Mouse (Mus musculus) embryo, embryonic 11 days (tissue): Measurements from ENCODE around the gene Mpped2.
A peak's percentile ranks its signal among the peaks of the same experiment; 100 is the strongest.

Experiments used
- DNase-seq: peaks from one replicate; pipeline ENCODE4 v3.0.0-alpha.2; 2015

Mpped2 gene

GRCm38 (mm10) chr2:106692783-106693701, at the start of gene Mpped2:
TSS of gene Mpped2 (plus strand) at chr2:106693269.
- DNase-seq = peak; percentile 89

GRCm38 (mm10) chr2:106644782-106645181, 48.3 kb upstream of the Mpped2 start:
- no peak for DNase-seq

- DNase-seq = peak; percentile 92
These were observed 43.1 kb upstream of the Mpped2 start for GRCm38 (mm10) chr2:106649686-106650570.

- DNase-seq = no peak
These were observed 40.9 kb upstream of the Mpped2 start for GRCm38 (mm10) chr2:106652151-106652550.

GRCm38 (mm10) chr2:106652741-106653140, 40.3 kb upstream of the Mpped2 start:
- no peak for DNase-seq

- DNase-seq = no peak
These were observed 39.8 kb upstream of the Mpped2 start for GRCm38 (mm10) chr2:106653261-106653660.

- DNase-seq = no peak
These were observed 37.8 kb upstream of the Mpped2 start for GRCm38 (mm10) chr2:106655271-106655670.

GRCm38 (mm10) chr2:106665271-106665670, 27.8 kb upstream of the Mpped2 start:
- DNase-seq = peak; percentile 36

- DNase-seq = no peak
These were observed 18.8 kb upstream of the Mpped2 start for GRCm38 (mm10) chr2:106674319-106674718.

- DNase-seq = no peak
These were observed 15.6 kb upstream of the Mpped2 start for GRCm38 (mm10) chr2:106677449-106677848.

GRCm38 (mm10) chr2:106679720-106680455, 13.2 kb upstream of the Mpped2 start:
- no peak for DNase-seq

- peak; percentile 30 for DNase-seq
These were observed 9.8 kb upstream of the Mpped2 start for GRCm38 (mm10) chr2:106683185-106683831.

GRCm38 (mm10) chr2:106683832-106684231, 9.2 kb upstream of the Mpped2 start:
- DNase-seq = no peak

- no peak for DNase-seq
These were observed 1.2 kb upstream of the Mpped2 start for GRCm38 (mm10) chr2:106691753-106692363.

GRCm38 (mm10) chr2:106692405-106692782, 675 bp upstream of the Mpped2 start:
- DNase-seq = peak; percentile 55

- peak; percentile 85 for DNase-seq
These were observed 865 bp downstream of the Mpped2 start for GRCm38 (mm10) chr2:106693702-106694566.

- no peak for DNase-seq
These were observed 1.5 kb downstream of the Mpped2 start for GRCm38 (mm10) chr2:106694567-106694885.

GRCm38 (mm10) chr2:106694886-106695733, 2.0 kb downstream of the Mpped2 start:
- peak; percentile 64 for DNase-seq

- no peak for DNase-seq
These were observed 2.6 kb downstream of the Mpped2 start for GRCm38 (mm10) chr2:106695734-106696022.

GRCm38 (mm10) chr2:106696372-106696771, 3.3 kb downstream of the Mpped2 start:
- no peak for DNase-seq
